Mouse (Mus musculus) heart, adult 2 months (tissue): ENCODE measurements at regions not wholly inside any gene's neighbourhood (a gene's known extent, or its start where the extent isn't known, plus 50 kb on each side); places are given as distances from the start of the nearest gene placed in this dataset.
A peak's percentile ranks its signal among the peaks of the same experiment; 100 is the strongest.

Source experiments
- DNase-seq, 2 experiments: peaks; one replicate each; pipeline ENCODE4 v3.0.0; 2021
- H3K27ac ChIP-seq: fragments of 200-600 bp; 2 replicates; pipeline ENCODE4 v1.8.1; 2022
- H3K27me3 ChIP-seq: fragments of 200-500 bp; 2 replicates; pipeline ENCODE4 v1.6.1; 2012; ENCODE audit warnings: mild to moderate bottlenecking, low read length, inconsistent platforms, mixed read lengths; ENCODE audit not compliant: control insufficient read depth, insufficient read depth
- H3K36me3 ChIP-seq: fragments of 200-500 bp; 2 replicates; pipeline ENCODE4 v1.6.1; 2012; ENCODE audit warnings: low read length, inconsistent platforms; ENCODE audit not compliant: control insufficient read depth, insufficient read depth
- H3K4me1 ChIP-seq: fragments of 200-500 bp; 2 replicates; pipeline ENCODE4 v1.6.1; 2011; ENCODE audit warnings: low read length; ENCODE audit not compliant: control insufficient read depth, insufficient read depth
- H3K4me3 ChIP-seq: fragments of 200-600 bp; 2 replicates; pipeline ENCODE4 v1.8.1; 2022
- H3K79me2 ChIP-seq: fragments of 200-500 bp; replicated peaks from 2 replicates; pipeline ENCODE4 v1.6.1; 2012; ENCODE audit warnings: mild to moderate bottlenecking, inconsistent platforms, low read length, moderate library complexity, mixed read lengths; ENCODE audit not compliant: control insufficient read depth, insufficient read depth
- H3K9ac ChIP-seq: fragments of 200-500 bp; 2 replicates; pipeline ENCODE4 v1.6.1; 2012; ENCODE audit warnings: low read depth, mild to moderate bottlenecking, control low read depth, inconsistent platforms, low read length, mixed read lengths
- CTCF ChIP-seq: fragments of 200-600 bp; IDR thresholded peaks from 2 replicates; pipeline ENCODE4 v1.8.1; 2022; ENCODE audit warnings: antibody characterized with exemption, mild to moderate bottlenecking, moderate library complexity
- EP300 ChIP-seq: fragments of 200-500 bp; IDR thresholded peaks from 2 replicates; pipeline ENCODE4 v1.6.1; 2011; ENCODE audit warnings: low read depth, low read length, control low read depth; ENCODE audit not compliant: insufficient read depth
- POLR2A ChIP-seq: fragments of 200-500 bp; IDR thresholded peaks from 2 replicates; pipeline ENCODE4 v1.6.1; 2011; ENCODE audit warnings: mild to moderate bottlenecking, low read depth, low read length, control low read depth; ENCODE audit not compliant: insufficient read depth
- WGBS: fragments of 180-500 bp; shearing (Covaris S2); methylation state at CpG from one replicate; pipeline ENCODE4 v1.1.7; 2018; 5-methylcytosine and 5-hydroxymethylcytosine counted together
- intact Hi-C: fragments of 180-260 bp; cut with DNase I; formaldehyde crosslinking; loops from one replicate; pipeline ENCODE4 v1.15.1; 2025

DNA sequence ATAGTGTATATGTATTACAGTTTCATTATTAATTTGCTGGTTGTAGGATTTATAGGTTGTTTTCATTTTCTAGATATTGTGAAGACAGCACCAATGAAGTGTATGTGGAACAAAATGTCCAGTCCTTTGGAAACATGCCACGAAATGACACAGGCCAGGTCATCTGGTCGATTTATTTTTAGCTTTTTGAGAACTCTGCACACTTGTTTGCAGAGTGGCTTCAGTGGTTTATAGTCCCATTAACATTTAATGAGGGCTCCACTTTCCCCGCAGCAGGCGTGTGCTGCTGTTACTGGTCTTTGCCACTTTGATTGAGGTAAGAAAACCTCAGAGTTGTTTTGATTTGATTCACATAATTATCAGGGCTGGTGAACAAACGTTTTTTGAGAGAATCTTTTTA, 327.2 kb downstream of the Serpinb8 start:
- Histone ChIP-seq H3K4me3 (peak overlapping the region; percentile 37; the same call in 1 of the 2 replicates), H3K27ac (peak overlapping the region; percentile 76), H3K27me3 (no peaks in the 10 kb centered on the region), H3K9ac (no peak overlapping the region; the same call in 1 of the 2 replicates), H3K79me2 (no peaks in the 10 kb centered on the region), H3K4me1 (no peaks in the 10 kb centered on the region), H3K36me3 (no peaks in the 10 kb centered on the region)
- TF ChIP-seq POLR2A (peak; percentile 61; the same call in 1 of the 2 replicates), EP300 (no peak)
- peak in 1 of 2 experiments; percentile 11 for DNase-seq
- intact Hi-C loops = no loop called here
- WGBS = 23% methylated on average over 5 of the region's 5 CpGs

DNA sequence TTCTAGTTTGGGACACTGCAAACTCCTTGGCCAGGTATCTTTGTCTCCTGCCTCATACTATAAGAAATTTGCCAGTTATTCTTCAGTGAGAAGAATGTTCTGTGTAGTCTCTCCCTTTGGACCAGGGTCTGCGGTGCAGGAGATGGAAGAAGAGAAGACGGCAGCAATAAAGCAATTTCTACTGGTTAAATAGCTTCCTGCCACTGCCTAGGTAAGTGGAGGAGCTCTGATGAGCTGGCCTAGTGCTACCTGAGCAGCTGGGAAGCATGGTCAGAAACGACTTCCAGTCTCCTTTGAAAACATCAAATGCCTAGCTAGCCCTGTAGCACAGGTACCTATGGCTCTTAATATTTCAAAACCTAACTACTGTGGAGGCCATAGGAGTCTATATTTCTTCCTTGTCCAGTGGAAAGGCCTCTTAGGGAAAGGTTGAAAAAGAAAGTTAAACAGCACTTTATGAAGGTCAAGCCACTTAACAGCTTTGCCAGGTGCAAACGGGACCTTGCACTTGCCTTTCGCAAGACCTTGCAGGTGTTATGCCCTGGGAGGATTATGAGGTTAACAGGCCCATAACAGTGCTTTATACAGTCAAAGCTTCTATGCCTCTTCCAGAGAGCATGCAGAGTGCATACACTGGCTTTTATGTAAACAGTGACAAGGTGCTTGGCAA, 351.9 kb downstream of the Serpinb8 start:
- H3K4me3 ChIP-seq = no peak overlapping the region
- no peak overlapping the region for H3K9ac ChIP-seq
- no peaks in the 10 kb centered on the region for H3K4me1 ChIP-seq
- TF ChIP-seq POLR2A = no peak
- TF ChIP-seq EP300 = no peak
- no peak for TF ChIP-seq CTCF
- H3K27me3 ChIP-seq = no peaks in the 10 kb centered on the region
- intact Hi-C loops = no loop called here
- no peak for DNase-seq
- WGBS = 73% methylated on average over 5 of the region's 5 CpGs
- no peaks in the 10 kb centered on the region for H3K79me2 ChIP-seq
- H3K36me3 ChIP-seq = no peaks in the 10 kb centered on the region
- no peak overlapping the region for H3K27ac ChIP-seq

DNA sequence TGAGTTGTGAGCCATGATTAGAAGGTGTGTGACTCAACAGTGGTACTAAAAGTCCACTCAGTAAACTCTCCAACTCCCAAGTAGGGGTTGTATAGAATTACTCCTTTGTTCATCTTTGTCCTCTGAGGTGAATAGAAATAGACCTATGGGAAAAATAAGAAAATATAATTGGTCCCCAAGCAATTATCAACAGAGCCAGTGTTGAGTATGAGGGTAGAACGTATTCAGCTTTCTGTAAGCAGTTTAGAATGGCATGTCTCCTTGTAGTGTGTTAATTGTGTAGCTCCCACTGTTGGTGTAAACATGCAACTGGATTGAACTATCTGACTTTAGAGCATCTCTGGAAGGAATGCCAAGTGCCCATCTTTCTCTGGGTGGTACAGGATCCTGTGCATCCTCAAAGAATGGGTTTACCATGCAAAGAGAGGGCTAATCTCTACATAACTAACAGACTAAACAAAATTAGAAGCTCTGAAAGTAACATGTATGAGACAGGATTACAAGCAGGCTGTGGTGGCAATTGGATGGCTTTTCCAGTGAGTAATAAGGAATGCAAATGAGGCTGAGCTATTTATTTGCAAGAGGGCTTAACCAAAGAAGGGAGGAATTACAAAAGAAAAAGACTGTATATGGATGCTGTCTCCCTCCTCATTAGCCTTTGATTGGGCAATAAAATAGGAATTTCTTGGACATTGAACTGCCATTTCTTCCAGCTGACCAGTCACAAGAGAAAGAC, 356.6 kb downstream of the Serpinb8 start:
- H3K4me3 ChIP-seq = no peak overlapping the region
- WGBS = 77% methylated on average over 1 of the region's 1 CpGs
- intact Hi-C loops = no loop called here
- H3K79me2 ChIP-seq = no peaks in the 10 kb centered on the region
- no peaks in the 10 kb centered on the region for H3K4me1 ChIP-seq
- no peak for DNase-seq
- H3K27ac ChIP-seq = no peak overlapping the region
- no peak for TF ChIP-seq POLR2A
- no peak for TF ChIP-seq EP300
- no peak for TF ChIP-seq CTCF
- no peaks in the 10 kb centered on the region for H3K36me3 ChIP-seq
- H3K9ac ChIP-seq = no peak overlapping the region
- H3K27me3 ChIP-seq = no peaks in the 10 kb centered on the region

DNA sequence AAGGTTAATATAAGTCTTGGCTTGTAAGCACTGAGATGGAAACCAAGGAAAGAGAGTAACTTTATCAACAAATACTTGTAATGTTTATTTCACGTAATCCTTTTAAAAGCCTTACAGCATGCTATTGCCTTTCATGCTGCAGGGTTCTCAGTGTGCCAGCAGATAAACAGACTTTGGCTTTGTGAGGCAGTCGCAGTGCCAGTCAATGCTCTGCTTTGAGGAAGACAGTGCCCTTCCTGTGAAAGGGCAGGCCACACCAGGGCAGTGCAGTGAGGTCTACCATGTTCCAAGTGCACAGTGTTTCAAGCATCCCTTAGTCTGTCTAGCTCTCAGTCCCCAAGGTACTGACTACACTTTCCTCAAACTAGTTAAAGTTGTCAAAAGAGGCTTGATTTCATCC, 360.6 kb downstream of the Serpinb8 start:
- Histone ChIP-seq H3K9ac (no peak overlapping the region), H3K27ac (no peak overlapping the region), H3K36me3 (no peaks in the 10 kb centered on the region), H3K79me2 (no peaks in the 10 kb centered on the region), H3K27me3 (no peaks in the 10 kb centered on the region), H3K4me3 (no peak overlapping the region), H3K4me1 (no peaks in the 10 kb centered on the region)
- TF ChIP-seq POLR2A (no peak), CTCF (no peak), EP300 (no peak)
- WGBS = 44% methylated on average over 2 of the region's 2 CpGs
- intact Hi-C loops = no loop called here
- DNase-seq = no peak

DNA sequence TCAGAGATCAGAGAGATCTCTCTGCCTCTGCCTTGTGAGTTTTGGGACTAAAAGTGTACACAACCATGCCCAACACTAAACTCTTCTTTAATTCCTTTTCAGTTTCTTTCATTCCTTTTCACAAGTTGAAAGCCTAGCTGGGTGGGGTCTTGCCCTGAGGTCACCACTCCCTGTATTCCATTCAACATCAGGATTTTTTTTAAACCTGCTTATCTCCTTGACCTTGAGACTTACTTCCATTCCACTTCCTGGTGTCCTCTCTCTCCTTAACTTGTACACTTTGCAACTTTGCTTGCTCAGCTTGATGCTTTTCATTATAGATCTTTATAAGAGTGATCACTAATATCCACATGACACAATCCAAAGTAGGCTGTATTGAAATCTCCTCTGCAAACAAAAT, 371.2 kb downstream of the Serpinb8 start:
- intact Hi-C loops = no loop called here
- Histone ChIP-seq H3K27ac (no peak overlapping the region), H3K79me2 (no peaks in the 10 kb centered on the region), H3K27me3 (no peaks in the 10 kb centered on the region), H3K4me3 (no peak overlapping the region), H3K9ac (no peak overlapping the region), H3K4me1 (no peaks in the 10 kb centered on the region), H3K36me3 (no peaks in the 10 kb centered on the region)
- TF ChIP-seq EP300 = no peak
- TF ChIP-seq POLR2A = no peak
- no peak for TF ChIP-seq CTCF
- no peak for DNase-seq

DNA sequence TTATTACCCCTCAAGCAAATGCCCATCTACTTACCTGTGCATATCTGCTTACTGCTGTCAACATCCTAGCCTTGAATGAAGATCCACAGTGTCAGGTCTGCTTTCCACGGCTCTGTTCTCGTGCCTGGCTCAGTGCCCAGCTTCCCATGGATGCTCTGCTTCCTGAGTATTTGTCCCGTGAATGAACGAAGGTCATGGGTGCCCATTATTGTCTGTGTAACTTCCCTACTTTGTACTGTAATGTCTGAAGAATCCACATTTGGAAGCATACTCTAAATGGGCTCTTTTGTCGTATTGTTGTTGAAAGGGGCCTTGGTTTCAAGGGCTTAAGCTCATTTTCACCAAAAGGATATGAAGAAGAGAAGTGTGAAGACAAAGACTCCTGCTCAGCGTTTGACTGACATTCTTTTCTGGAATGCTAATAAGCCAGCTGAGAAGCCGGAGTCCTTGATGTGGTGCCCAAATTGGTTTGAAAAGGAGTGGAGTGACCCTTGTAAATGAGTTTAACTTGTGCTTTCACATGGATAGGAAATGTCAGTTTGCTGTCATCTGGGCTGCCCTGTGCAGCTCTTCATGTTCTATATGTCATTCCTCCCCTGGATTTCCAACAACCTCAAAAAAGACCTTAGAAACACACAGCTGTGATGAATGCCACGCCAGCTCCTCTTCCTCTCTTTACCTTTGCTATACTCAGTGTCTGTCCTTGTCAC, 386.0 kb downstream of the Serpinb8 start:
- H3K9ac ChIP-seq = no peak overlapping the region
- intact Hi-C loops = no loop called here
- no peak overlapping the region for H3K4me3 ChIP-seq
- no peaks in the 10 kb centered on the region for H3K27me3 ChIP-seq
- H3K79me2 ChIP-seq = no peaks in the 10 kb centered on the region
- no peak overlapping the region for H3K27ac ChIP-seq
- no peak for DNase-seq
- H3K36me3 ChIP-seq = no peaks in the 10 kb centered on the region
- TF ChIP-seq POLR2A = no peak
- TF ChIP-seq EP300 = no peak
- TF ChIP-seq CTCF = no peak
- WGBS = 31% methylated on average over 8 of the region's 8 CpGs
- no peaks in the 10 kb centered on the region for H3K4me1 ChIP-seq
